Mouse (Mus musculus) gastrocnemius, adult 18-20 months (tissue): ENCODE measurements around the gene Scgb2b11. TPM values are rescaled to one million over a fixed set of nuclear protein-coding genes. Genes with fewer than 3 reads are reported as not detected.
"Not testable (repeated sequence)": the region's sequence is repeated elsewhere in the genome, so short reads cannot be mapped to it uniquely, and the experiment has no call there.

Experiments used
- DNase-seq: peaks from one replicate; pipeline ENCODE4 v3.0.0; 2021; ENCODE audit warnings: low spot score
- long read RNA-seq, 2 experiments: library from polyadenylated mRNA; stranded (forward); transcript quantifications; one replicate each; pipeline ENCODE4 v2.0.0; 2021
- total RNA-seq, 2 experiments: library from RNA; stranded (reverse); gene quantifications; 2 replicates each; pipeline ENCODE4 v1.2.3; 2021

The Scgb2b11 gene
- total RNA-seq, result not detected
- long read RNA-seq, experiment 1, result 0 reads
- long read RNA-seq, experiment 2, result 0 reads

DNA sequence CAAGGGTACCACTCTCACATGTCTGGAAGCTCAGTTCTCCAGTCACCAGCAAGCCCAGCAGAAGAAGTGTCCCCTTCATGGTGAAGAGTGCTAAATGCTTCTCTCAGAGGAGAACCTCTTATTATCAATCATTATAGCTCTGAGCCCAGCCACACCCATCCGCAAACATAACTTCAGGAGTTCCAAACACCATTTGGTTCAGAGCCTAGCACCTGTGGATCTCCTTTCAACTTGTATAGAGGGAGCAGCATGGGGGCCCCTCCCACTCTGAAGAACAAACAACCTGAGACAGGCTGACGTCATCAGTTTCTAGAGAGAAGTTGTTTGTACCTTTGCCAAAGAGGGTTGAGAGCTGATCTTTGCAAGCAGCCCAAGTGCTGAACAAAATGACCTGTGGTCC, at the start of gene Scgb2b11:
Scgb2b11 (minus strand) TSS at position 101 of the 400 bp plus-strand sequence.
- DNase-seq, result not testable (repeated sequence)

DNA sequence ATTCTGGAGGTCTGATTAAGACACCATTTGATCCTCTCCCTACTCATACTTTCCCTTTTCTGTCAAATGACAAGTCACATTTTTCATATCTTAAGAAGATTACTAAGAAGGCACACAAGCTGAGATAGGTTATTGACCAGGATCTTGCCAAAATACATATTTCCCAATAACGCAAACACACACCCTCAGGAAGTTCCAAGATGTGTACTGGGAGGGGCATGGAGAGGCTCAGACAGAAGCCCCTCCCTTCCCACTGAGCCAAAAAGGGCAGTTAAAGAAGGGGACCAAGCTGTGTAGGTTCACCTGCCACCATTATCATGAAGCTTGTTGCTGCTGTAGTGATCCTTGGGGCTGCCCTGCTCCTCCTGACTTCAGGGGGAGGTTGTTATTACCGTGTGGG, 11.6 kb upstream of the Scgb2b11 start, which contains the start of gene Scgb1b11:
Scgb1b11 (plus strand) TSS at position 301 of the 400 bp plus-strand sequence.
- DNase-seq, result not testable (repeated sequence)

Other genes starting within 250 kb of the Scgb2b11 start
- not detected for gene Scgb1b10, start 110.3 kb downstream of the Scgb2b11 start, total RNA-seq
- gene Scgb1b11, start 11.7 kb upstream of the Scgb2b11 start, total RNA-seq, result not detected
- not detected for gene Scgb2b12, start 116.1 kb upstream of the Scgb2b11 start, total RNA-seq
- not detected for gene Scgb1b12, start 123.0 kb upstream of the Scgb2b11 start, total RNA-seq
- gene Scgb1b29, start 230.4 kb upstream of the Scgb2b11 start, total RNA-seq, result not detected